Mouse (Mus musculus) layer of hippocampus, adult 9-10 months (tissue): ENCODE measurements around the gene Olfr1388.
"Not testable (repeated sequence)": the region's sequence is repeated elsewhere in the genome, so short reads cannot be mapped to it uniquely, and the experiment has no call there.

Source experiments
- DNase-seq: peaks from one replicate; pipeline ENCODE4 v3.0.0; 2022; ENCODE audit warnings: low spot score

The Olfr1388 gene

DNA sequence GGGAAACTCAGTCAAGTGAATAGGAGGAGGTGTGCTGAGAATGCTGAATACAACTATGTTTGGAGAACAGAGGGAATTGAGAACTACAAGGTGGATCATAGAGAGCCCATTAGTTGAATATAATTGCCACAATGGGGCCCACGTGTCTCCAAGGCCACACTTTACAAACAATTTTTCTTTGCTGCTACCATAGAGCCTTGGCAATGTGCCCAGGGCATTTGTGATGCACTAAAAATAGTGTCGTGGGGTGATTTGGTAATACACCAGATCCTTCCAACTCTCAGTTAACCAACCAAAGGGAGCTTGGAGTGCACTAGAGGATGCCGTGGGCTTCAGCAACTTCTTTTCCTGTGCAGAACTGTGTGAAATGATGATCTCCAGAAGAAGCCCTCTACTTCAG is at the start of gene Olfr1388:
Gene Olfr1388, plus strand, starts transcription at position 214 of the 400 bp plus-strand sequence.
- no peak for DNase-seq

DNA sequence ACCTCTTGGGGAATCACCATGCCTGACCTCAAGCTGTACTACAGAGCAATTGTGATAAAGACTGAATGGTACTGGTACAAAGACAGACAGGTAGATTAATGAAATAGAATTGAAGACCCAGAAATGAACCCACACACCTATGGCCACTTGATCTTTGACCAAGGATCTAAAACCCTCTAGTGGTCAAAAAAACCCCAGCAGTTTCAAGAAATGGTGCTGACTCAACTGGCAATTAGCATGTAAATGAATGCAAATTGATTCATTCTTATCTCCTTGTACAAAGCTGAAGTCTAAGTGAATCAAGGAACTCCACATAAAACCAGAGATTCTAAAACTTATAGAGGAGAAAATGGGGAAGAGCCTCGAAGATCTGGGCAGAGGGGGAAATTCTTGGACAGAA is 43.7 kb upstream of the Olfr1388 start:
- not testable (repeated sequence) for DNase-seq

DNA sequence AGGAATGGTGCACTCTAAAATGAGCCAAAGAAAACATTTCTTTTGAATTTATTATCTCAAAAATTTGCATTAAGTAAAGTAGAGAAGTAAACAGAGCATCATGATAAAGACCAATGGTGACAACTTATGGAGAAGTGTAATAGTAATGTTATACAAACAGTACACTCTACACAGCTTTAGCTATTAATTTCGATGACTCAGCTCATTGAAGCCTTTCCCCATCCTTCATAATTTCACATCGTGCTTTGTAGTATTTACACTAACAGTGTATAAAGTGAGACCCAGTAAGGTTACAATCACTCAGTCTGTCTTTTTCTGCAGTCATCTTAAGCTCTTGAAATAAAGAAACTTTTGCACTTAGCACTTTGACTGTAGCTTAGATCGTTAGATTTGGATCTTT is 29.6 kb upstream of the Olfr1388 start:
- DNase-seq: no peak

DNA sequence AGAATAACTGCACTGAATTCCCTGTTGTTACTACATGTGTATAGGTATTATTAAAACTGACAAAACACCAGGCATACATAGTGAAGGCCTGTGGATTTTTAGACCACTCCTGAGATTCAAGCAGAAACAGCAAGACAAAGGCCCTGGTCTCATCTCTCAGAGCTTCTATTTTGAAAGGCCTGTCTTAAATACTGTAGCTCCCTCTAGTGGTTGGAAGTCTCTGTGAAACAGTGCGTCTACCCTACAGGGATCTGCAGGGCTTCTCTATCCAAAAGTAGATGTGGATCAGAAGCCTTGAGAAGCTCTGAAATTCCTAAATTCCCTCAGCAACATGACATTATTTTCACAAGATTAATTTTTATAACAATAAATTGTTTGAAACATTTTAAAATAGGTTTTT is 25.9 kb upstream of the Olfr1388 start:
- no peak for DNase-seq

DNA sequence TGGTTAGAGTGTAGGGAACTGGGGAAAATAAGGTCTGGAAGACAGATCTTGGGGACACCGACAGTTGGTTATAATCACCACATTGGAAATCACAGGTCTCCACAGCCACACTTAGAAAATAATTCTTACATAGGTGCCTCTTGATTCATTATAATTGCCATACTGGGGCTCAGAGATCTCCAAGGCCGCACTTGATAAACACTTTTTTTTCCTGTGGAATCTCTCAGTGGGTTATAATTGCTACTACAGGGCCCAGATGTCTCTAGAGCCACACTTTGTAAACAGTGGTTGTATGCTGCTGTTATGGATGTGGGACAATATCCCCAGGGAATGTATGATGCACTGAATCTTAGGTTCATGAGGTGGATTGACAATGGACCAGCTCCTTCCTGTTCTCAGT is 13.7 kb upstream of the Olfr1388 start, which contains the start of gene Olfr1389:
Gene Olfr1389, plus strand, starts transcription at position 301 of the 400 bp plus-strand sequence.
- DNase-seq: no peak

DNA sequence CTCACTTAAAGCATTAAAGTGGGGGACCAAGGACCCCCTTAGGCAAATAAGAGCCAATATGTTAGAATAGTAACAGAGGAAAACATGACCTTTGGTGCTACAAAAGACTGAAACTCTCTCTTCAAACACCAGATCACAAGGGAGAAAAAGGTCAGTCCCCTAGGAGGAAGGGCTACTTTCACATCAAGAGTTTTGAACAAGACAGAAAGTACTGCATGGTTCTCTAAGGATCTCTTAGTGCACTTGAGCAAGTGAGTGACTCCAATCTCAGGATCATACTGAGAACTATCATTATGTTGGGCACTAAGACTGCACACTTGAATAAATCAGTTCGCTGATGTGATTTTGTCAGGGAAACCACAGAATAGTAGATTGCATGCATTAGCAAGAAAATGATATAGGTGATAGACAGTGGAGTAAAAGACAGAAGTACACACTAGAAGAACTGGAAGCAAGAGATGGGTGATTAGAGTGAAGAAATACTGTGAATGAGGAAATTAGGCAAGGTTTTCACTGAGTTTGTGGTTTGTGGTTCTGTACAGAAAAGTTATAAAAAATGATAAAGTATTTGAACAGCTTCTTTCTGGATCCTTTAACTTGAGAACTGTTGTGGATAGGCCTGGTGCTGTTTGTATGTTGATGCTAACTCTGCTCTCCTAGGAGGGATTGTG is 11.0 kb upstream of the Olfr1388 start:
- DNase-seq: no peak

DNA sequence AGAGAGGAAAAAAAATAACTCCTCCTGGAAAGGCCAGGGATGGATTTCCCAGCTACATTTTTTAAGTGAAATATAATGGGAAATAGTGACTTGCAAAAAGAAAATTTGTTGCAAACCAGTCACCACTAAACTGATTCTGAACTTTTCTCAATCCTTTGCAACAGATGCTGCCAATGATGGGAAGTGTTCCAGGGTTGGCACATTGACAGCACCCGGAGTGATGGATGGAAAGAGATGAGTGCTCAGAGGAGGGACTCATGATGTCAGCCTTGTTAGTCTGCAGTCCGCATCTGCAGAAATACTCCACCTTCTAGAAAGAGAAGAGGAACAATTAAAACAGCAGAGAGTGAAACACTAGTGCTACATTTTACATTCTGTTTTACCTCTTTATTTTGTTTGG is 6.8 kb upstream of the Olfr1388 start:
- DNase-seq: peak; percentile 5

DNA sequence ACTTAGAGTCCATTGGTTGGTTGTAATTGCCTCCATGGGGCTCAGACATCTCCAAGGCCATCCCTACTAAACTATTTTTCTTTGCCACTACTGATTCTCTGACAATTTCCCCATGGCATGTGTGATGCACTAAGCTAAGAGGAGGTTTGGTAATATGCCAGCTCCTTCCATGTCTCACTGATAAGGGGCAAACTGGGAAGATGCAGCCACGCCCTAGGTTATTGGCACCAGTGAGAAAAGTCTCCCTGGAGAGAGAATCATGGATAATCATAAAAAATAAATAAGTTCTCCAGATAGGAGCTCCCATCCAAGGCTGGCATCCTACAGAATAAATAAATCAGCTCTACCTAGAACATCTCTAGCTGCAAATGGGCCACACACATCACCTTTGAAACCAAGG is 18.6 kb downstream of the Olfr1388 start, which contains the start of gene Olfr1387:
Gene Olfr1387, plus strand, starts transcription at position 301 of the 400 bp plus-strand sequence.
- DNase-seq: no peak

DNA sequence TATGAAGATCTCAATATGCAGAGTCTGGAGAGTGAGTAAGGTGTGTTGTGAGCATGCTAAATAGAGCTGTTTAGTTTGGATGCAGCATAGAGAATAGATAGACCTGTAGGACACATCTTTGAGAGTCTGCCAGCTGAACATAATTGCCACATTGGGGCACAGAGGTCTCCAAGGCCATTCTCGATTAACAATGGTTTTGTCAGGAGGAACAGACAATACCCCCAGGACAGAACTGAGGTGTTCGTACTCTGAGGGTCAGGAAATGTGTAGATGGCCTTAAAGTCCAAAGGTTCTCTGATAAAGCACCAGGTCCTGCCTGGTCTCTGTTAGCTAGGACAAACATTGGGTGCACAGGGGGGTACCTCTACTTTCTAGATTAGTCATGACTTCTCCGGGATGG is 28.3 kb downstream of the Olfr1388 start, which contains the start of gene Olfr1386:
Gene Olfr1386, plus strand, starts transcription at position 301 of the 400 bp plus-strand sequence.
- DNase-seq: not testable (repeated sequence)

DNA sequence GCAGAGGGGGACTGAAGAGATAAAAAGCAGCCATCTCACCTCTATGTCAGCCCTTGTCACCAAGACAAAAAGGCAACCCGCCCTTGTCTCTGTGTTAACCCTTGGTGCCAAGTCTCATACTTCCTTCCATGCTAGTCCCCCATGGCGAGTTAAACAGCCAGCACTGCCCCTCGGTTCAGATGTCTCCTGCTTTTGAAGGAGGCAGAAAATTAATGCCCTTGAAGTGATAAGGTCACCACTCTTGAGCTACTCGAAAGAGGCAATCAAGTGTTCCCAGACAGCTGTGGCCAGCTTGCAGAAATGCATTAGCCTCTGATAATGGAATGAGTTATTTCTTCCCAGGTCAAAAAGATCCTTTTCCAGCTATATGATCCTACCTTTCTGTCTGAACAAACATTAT is 49.5 kb downstream of the Olfr1388 start:
- DNase-seq: no peak

DNA sequence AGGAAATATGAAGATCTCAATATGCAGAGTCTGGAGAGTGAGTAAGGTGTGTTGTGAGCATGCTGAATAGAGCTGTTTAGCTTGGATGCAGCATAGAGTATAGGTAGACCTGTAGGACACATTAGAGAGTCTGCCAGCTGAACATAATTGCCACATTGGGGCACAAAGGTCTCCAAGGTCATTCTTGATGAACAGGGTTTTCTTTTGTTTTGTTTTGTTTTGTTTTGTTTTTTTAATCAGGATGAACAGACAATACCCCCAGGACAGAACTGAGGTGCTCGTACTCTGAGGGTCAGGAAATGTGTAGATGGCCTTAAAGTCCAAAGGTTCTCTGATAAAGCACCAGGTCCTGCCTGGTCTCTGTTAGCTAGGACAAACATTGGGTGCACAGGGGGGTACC is 52.3 kb downstream of the Olfr1388 start, which contains the start of gene Olfr1385:
Gene Olfr1385, plus strand, starts transcription at position 301 of the 400 bp plus-strand sequence.
- DNase-seq: not testable (repeated sequence)
